Mouse (Mus musculus) neural tube, embryonic 13.5 days (tissue): ENCODE data around the gene Naaladl2. TPM values are rescaled to one million over a fixed set of nuclear protein-coding genes. Genes with fewer than 3 reads are reported as not detected.

Experiments
- ATAC-seq: fragments of 200-750 bp; cut with Nextera tagmentation; 2 replicates; pipeline ENCODE4 v1.8.0; 2017; ENCODE audit warnings: low read depth, mild to moderate bottlenecking, moderate TSS enrichment, moderate library complexity
- H3K27ac ChIP-seq: fragments of 300-500 bp; sonication (generic); replicated peaks from 2 replicates; pipeline ENCODE4 v1.5.1; 2015; ENCODE audit warnings: moderate library complexity, mild to moderate bottlenecking, inconsistent platforms
- H3K27me3 ChIP-seq: fragments of 300-500 bp; sonication (generic); 2 replicates; pipeline ENCODE4 v1.6.1; 2015; ENCODE audit warnings: mild to moderate bottlenecking, inconsistent platforms
- H3K36me3 ChIP-seq: fragments of 300-500 bp; sonication (generic); 2 replicates; pipeline ENCODE4 v1.6.1; 2015; ENCODE audit warnings: mild to moderate bottlenecking, inconsistent platforms
- H3K4me1 ChIP-seq: fragments of 300-500 bp; sonication (generic); replicated peaks from 2 replicates; pipeline ENCODE4 v1.6.1; 2015; ENCODE audit warnings: inconsistent platforms
- H3K4me2 ChIP-seq: fragments of 300-500 bp; sonication (generic); 2 replicates; pipeline ENCODE4 v1.6.1; 2015; ENCODE audit warnings: inconsistent platforms, mild to moderate bottlenecking, moderate library complexity
- H3K4me3 ChIP-seq: fragments of 300-500 bp; sonication (generic); 2 replicates; pipeline ENCODE4 v1.5.1; 2015; ENCODE audit warnings: mild to moderate bottlenecking, inconsistent platforms
- H3K9ac ChIP-seq: fragments of 300-500 bp; sonication (generic); 2 replicates; pipeline ENCODE4 v1.6.1; 2015; ENCODE audit warnings: moderate library complexity, mild to moderate bottlenecking, inconsistent platforms
- H3K9me3 ChIP-seq: fragments of 300-500 bp; sonication (generic); 2 replicates; pipeline ENCODE4 v1.6.1; 2016; ENCODE audit warnings: inconsistent platforms
- WGBS: fragments of 180-500 bp; shearing (Covaris S2); methylation state at CpG from one replicate; pipeline ENCODE4 v1.1.7; 2015; 5-methylcytosine and 5-hydroxymethylcytosine counted together
- polyA plus RNA-seq: library from polyadenylated mRNA; unstranded; fragments of >200 nt; fragmentation: Nextera tagmentation; extraction: Ambion mirVana; gene quantifications from 2 replicates; pipeline ENCODE4 v1.2.1, GENCODE M21; 2015

The Naaladl2 gene
- polyA plus RNA-seq, 1 experiment from 2014 or later, result 0.54 TPM

GRCm38 (mm10) chr3:24138002-24138401, 1006.1 kb downstream of the Naaladl2 start:
- H3K27me3 ChIP-seq, result no peaks in the 10 kb centered on the region
- no peak overlapping the region for H3K27ac ChIP-seq
- no peak overlapping the region for H3K4me2 ChIP-seq
- no peak overlapping the region for H3K9ac ChIP-seq
- ATAC-seq, result no peak
- H3K4me1 ChIP-seq, result no peaks in the 10 kb centered on the region
- no peak overlapping the region for H3K4me3 ChIP-seq
- WGBS, result 93% methylated on average over 1 of the region's 1 CpGs
- H3K9me3 ChIP-seq, result no peaks in the 10 kb centered on the region
- H3K36me3 ChIP-seq, result no peaks in the 10 kb centered on the region

GRCm38 (mm10) chr3:24126200-24126599, 1017.9 kb downstream of the Naaladl2 start:
- no peak for ATAC-seq
- no peak overlapping the region for H3K9ac ChIP-seq
- H3K4me2 ChIP-seq, result no peak overlapping the region
- H3K27ac ChIP-seq, result no peak overlapping the region
- WGBS, result 86% methylated on average over 1 of the region's 1 CpGs
- H3K36me3 ChIP-seq, result no peaks in the 10 kb centered on the region
- no peaks in the 10 kb centered on the region for H3K9me3 ChIP-seq
- H3K27me3 ChIP-seq, result no peaks in the 10 kb centered on the region
- H3K4me3 ChIP-seq, result no peak overlapping the region
- no peaks in the 10 kb centered on the region for H3K4me1 ChIP-seq

DNA sequence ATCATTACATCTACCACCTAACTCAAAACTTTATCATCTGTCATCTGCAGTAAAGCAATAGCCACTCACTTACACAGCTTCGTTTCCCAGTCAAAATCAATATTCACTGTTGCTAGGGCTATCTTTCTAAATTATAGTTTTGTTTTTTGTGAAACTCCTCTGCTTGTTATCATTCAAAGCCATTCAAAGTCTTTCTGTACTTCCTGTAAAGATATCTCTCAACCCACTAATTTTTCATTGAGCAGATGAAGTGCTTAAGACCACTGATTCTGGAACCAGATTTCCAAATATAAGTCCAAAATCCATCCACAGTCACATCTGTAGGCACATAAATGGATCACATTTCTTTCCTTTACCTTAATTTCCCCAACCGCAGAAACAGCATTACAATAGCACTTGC, 1020.0 kb downstream of the Naaladl2 start:
- Histone ChIP-seq H3K4me1 (no peaks in the 10 kb centered on the region), H3K9ac (no peak overlapping the region), H3K27ac (no peak overlapping the region), H3K36me3 (no peaks in the 10 kb centered on the region), H3K4me3 (no peak overlapping the region), H3K27me3 (no peaks in the 10 kb centered on the region), H3K9me3 (no peaks in the 10 kb centered on the region), H3K4me2 (no peak overlapping the region)
- no peak for ATAC-seq
- WGBS, result 80% methylated on average over 2 of the region's 2 CpGs

DNA sequence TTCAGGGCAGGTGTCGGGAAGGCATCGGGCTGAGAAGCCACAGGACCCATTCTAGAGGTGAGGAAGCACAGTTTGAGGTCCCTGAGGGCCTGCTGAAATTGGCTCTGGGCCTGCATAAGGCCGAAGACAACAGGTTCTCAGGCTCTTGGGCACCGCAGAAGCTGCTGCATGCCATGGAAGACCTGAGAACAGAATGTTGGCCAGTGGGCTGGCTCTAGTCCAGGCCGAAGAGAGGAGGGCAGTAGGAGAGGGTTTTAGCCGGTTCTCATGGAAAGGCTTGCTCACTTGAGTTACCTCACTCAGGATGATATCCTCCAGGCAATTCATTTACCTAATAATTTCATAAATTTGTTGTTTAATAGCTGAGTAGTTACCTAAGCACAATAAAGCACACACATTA, 1025.9 kb downstream of the Naaladl2 start:
- Histone ChIP-seq H3K4me1 (no peaks in the 10 kb centered on the region), H3K36me3 (no peaks in the 10 kb centered on the region), H3K9me3 (no peaks in the 10 kb centered on the region), H3K4me3 (no peak overlapping the region), H3K27me3 (no peaks in the 10 kb centered on the region), H3K27ac (no peak overlapping the region), H3K4me2 (no peak overlapping the region), H3K9ac (no peak overlapping the region)
- ATAC-seq, result no peak
- 89% methylated on average over 6 of the region's 6 CpGs for WGBS

- H3K27me3 ChIP-seq, result no peaks in the 10 kb centered on the region
- 84% methylated on average over 3 of the region's 3 CpGs for WGBS
- H3K27ac ChIP-seq, result no peak overlapping the region
- ATAC-seq, result no peak
- no peaks in the 10 kb centered on the region for H3K36me3 ChIP-seq
- H3K4me2 ChIP-seq, result no peak overlapping the region
- H3K9ac ChIP-seq, result no peak overlapping the region
- no peaks in the 10 kb centered on the region for H3K9me3 ChIP-seq
- no peaks in the 10 kb centered on the region for H3K4me1 ChIP-seq
- H3K4me3 ChIP-seq, result no peak overlapping the region
Measured at GRCm38 (mm10) chr3:24114849-24115248, 1029.2 kb downstream of the Naaladl2 start.

DNA sequence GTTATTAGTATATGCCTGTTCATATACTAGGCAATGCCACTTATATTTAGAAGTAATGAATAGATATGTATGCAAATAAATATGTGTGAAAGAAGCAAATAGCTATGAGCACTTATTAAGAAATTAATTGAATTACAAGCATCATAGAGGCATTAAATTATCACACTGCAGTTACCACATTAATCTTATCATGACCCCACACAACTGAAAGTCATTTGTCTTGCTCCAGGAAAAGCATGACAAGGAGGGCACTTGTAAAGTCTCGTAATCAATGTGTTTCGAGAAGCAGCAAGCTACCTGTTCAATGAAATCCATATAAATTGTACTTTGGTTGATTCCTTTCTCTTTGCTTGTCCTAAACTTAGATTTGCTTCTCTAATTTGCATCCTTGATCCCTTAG, 1030.7 kb downstream of the Naaladl2 start:
- Histone ChIP-seq H3K9ac (no peak overlapping the region), H3K4me1 (no peaks in the 10 kb centered on the region), H3K4me3 (no peak overlapping the region), H3K27ac (no peak overlapping the region), H3K36me3 (no peaks in the 10 kb centered on the region), H3K27me3 (no peaks in the 10 kb centered on the region), H3K4me2 (no peak overlapping the region), H3K9me3 (no peaks in the 10 kb centered on the region)
- ATAC-seq, result no peak
- WGBS, result 74% methylated on average over 2 of the region's 2 CpGs

DNA sequence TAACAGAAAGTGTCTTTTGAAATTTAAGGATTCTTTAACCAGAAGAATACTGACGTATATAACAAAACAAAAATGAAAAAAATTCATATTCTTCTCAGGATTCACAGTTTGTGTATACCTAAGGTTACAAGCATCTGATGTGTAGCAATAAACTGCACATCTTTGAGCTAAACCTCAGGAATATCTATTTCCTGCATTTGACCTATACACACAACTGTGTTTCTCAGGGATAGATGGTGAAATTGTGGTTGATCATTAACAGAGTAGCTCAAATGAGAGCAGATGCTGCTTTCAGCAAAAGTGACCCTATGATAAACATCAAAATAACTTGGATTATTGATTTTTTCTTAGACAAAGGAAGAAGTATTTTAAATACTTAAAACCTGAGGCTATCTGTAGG, 1037.7 kb downstream of the Naaladl2 start:
- Histone ChIP-seq H3K9me3 (no peaks in the 10 kb centered on the region), H3K36me3 (no peaks in the 10 kb centered on the region), H3K4me2 (no peak overlapping the region), H3K4me1 (no peaks in the 10 kb centered on the region), H3K27me3 (no peaks in the 10 kb centered on the region), H3K4me3 (no peak overlapping the region), H3K9ac (no peak overlapping the region), H3K27ac (no peak overlapping the region)
- WGBS, result 93% methylated on average over 1 of the region's 1 CpGs
- no peak for ATAC-seq

- H3K27ac ChIP-seq, result no peak overlapping the region
- WGBS, result 48% methylated on average over 4 of the region's 4 CpGs
Measured at GRCm38 (mm10) chr3:24079761-24080160, 1064.3 kb downstream of the Naaladl2 start.

GRCm38 (mm10) chr3:24071169-24071797, 1072.8 kb downstream of the Naaladl2 start:
- 0 out of 2 replicates have a peak, but pooled peaks cover 2% of the 10 kb centered on the region for H3K4me1 ChIP-seq
- H3K27ac ChIP-seq, result no peak overlapping the region
- no peak overlapping the region for H3K9ac ChIP-seq
- WGBS, result 62% methylated on average over 3 of the region's 3 CpGs
- no peak for ATAC-seq
- H3K4me2 ChIP-seq, result no peak overlapping the region
- no peaks in the 10 kb centered on the region for H3K9me3 ChIP-seq
- no peaks in the 10 kb centered on the region for H3K36me3 ChIP-seq
- no peak overlapping the region for H3K4me3 ChIP-seq
- H3K27me3 ChIP-seq, result no peaks in the 10 kb centered on the region

More at GRCm38 (mm10) chr3:24079761-24080160, 1064.3 kb downstream of the Naaladl2 start:
- Histone ChIP-seq H3K9me3 (no peaks in the 10 kb centered on the region), H3K4me1 (no peaks in the 10 kb centered on the region), H3K36me3 (no peaks in the 10 kb centered on the region), H3K9ac (no peak overlapping the region), H3K4me2 (no peak overlapping the region), H3K4me3 (no peak overlapping the region), H3K27me3 (no peaks in the 10 kb centered on the region)
- no peak for ATAC-seq

DNA sequence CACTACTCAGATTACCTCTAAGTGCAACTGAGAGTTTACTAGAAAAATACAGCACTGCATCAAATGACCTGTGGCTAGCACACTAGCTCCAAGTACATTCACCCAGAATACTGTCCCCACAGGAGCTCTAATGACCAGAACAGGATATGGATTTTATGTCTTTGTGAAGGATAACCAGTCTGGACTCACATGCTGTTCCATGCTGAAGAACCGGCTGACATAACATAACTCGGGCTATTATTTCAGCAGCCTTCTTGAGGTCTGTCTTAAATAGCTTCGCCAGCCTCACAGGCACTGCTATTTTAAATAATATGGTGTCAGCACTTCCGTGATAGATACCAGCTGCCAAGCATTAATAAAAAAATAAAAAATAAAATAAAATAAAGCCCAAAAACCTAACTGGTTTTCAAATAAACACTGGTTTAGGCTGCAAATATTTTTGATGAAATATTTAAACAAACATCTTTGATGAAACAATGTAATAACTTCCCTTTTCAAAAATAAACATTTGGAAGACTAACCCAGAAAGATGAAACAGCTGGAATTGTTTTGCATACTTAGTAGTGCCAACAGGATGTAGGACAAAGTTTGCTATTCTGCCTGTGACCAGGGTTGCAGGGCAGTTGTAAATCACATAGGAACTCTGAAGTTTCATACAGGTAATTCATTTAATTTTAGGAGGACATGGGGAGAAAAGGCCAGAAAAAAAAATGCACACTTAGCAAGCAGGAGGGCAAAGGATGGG, 1073.5 kb downstream of the Naaladl2 start:
- Histone ChIP-seq H3K27me3 (no peaks in the 10 kb centered on the region), H3K4me1 (0 out of 2 replicates have a peak, but pooled peaks cover 2% of the 10 kb centered on the region), H3K4me2 (no peak overlapping the region), H3K4me3 (no peak overlapping the region), H3K9ac (no peak overlapping the region), H3K9me3 (no peaks in the 10 kb centered on the region), H3K27ac (no peak overlapping the region), H3K36me3 (no peaks in the 10 kb centered on the region)
- ATAC-seq, result no peak
- 71% methylated on average over 4 of the region's 4 CpGs for WGBS

DNA sequence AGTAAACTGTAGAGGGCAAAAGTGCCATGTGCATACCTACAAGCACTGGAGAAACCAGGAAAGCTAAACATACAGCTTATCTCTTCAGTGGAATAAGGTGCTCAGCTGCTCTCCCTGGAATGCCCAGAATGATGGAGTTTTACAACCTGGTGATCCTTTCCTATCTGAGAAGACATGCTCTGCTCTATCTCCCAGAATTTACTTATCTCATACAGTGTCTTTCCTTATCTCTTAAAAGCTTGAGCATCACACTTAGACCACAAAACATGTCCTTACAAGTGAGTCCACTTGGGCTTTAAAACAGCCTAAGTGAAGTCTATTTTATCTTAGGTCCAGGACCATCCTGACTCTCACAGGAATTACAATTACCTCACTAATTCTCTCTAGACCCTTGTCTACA, 1095.8 kb downstream of the Naaladl2 start:
- H3K4me2 ChIP-seq, result no peak overlapping the region
- no peak overlapping the region for H3K9ac ChIP-seq
- H3K36me3 ChIP-seq, result no peaks in the 10 kb centered on the region
- H3K27ac ChIP-seq, result no peak overlapping the region
- H3K4me1 ChIP-seq, result no peaks in the 10 kb centered on the region
- no peak overlapping the region for H3K4me3 ChIP-seq
- no peak for ATAC-seq
- no peaks in the 10 kb centered on the region for H3K9me3 ChIP-seq
- H3K27me3 ChIP-seq, result no peaks in the 10 kb centered on the region

DNA sequence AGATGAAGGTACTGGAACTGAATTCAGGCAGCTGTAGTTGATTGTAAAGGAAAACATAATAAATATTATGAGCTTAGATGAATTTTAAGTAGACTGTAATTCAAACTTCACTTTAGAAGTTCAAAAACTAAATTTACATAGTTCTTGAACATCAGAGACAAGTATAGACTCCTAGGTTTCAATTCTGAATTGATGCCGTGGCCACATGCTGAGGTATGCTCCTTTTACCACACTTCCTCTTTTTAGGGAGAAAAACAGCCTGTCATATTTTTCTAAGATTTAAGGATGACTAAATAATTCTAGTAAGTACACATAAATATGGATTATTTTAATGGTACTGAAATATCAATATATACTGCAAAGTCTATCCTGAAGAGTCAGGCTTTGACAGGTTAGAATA, 1142.3 kb downstream of the Naaladl2 start:
- Histone ChIP-seq H3K27me3 (no peaks in the 10 kb centered on the region), H3K4me3 (no peak overlapping the region), H3K9me3 (no peaks in the 10 kb centered on the region), H3K4me1 (no peaks in the 10 kb centered on the region), H3K9ac (no peak overlapping the region), H3K36me3 (no peaks in the 10 kb centered on the region), H3K27ac (no peak overlapping the region), H3K4me2 (no peak overlapping the region)
- 94% methylated on average over 1 of the region's 1 CpGs for WGBS
- no peak for ATAC-seq

- H3K4me1 ChIP-seq, result no peaks in the 10 kb centered on the region
- no peak overlapping the region for H3K4me2 ChIP-seq
- no peaks in the 10 kb centered on the region for H3K27me3 ChIP-seq
- H3K9ac ChIP-seq, result no peak overlapping the region
- WGBS, result 87% methylated on average over 1 of the region's 1 CpGs
- H3K9me3 ChIP-seq, result no peaks in the 10 kb centered on the region
- no peak for ATAC-seq
- no peak overlapping the region for H3K27ac ChIP-seq
- H3K36me3 ChIP-seq, result no peaks in the 10 kb centered on the region
- H3K4me3 ChIP-seq, result no peak overlapping the region
Measured at GRCm38 (mm10) chr3:23973727-23974126, 1170.3 kb downstream of the Naaladl2 start.
